Mouse (Mus musculus): ENCODE data around the gene Slc25a29. TPM values are rescaled to one million over a fixed set of nuclear protein-coding genes. Genes with fewer than 3 reads are reported as not detected.

Gene Slc25a29
- total RNA-seq, 2 experiments from 2014 or later: 0.71 to 1.8 TPM

GRCm38 (mm10) chr12:108804388-108804787 lies 31.3 kb downstream of the Slc25a29 start:
- no peak for ATAC-seq (replicated peaks; ENCODE audit: poor library complexity)

- ATAC-seq (replicated peaks; ENCODE audit: poor library complexity): no peak
Observed at GRCm38 (mm10) chr12:108801613-108802012, 34.1 kb downstream of the Slc25a29 start.

GRCm38 (mm10) chr12:108794979-108795537 lies 40.6 kb downstream of the Slc25a29 start:
- peak; percentile 13; the same call in 1 of the 2 replicates for ATAC-seq (replicated peaks; ENCODE audit: poor library complexity)

GRCm38 (mm10) chr12:108794078-108794711 lies 41.5 kb downstream of the Slc25a29 start:
- ATAC-seq (replicated peaks; ENCODE audit: poor library complexity): peak; percentile 29

- no peak for ATAC-seq (replicated peaks; ENCODE audit: poor library complexity)
Observed at GRCm38 (mm10) chr12:108793453-108793941, 42.2 kb downstream of the Slc25a29 start.

GRCm38 (mm10) chr12:108792546-108793452 lies 42.9 kb downstream of the Slc25a29 start, which contains the start of gene Yy1:
TSS of gene Yy1 (plus strand) at chr12:108792973.
- ATAC-seq (replicated peaks; ENCODE audit: poor library complexity): peak; percentile 72

GRCm38 (mm10) chr12:108792152-108792545 lies 43.5 kb downstream of the Slc25a29 start:
- ATAC-seq (replicated peaks; ENCODE audit: poor library complexity): peak; percentile 42

GRCm38 (mm10) chr12:108787329-108787728 lies 48.4 kb downstream of the Slc25a29 start:
- ATAC-seq (replicated peaks; ENCODE audit: poor library complexity): no peak

GRCm38 (mm10) chr12:108785161-108785560 lies 50.5 kb downstream of the Slc25a29 start:
- ATAC-seq (replicated peaks; ENCODE audit: poor library complexity): peak; percentile 15; the same call in 1 of the 2 replicates

- ATAC-seq (replicated peaks; ENCODE audit: poor library complexity): peak; percentile 96
Observed at GRCm38 (mm10) chr12:108780108-108780877, 55.4 kb downstream of the Slc25a29 start.

Other genes starting within 250 kb of the Slc25a29 start
- 1.2 TPM in 1 of 2 replicates, not detected in the other for gene Degs2, start 133.6 kb downstream of the Slc25a29 start, total RNA-seq (2015)
- gene Degs2, start 133.6 kb downstream of the Slc25a29 start, total RNA-seq (2017): 0.79 and 1.1 TPM in 2 replicates
- gene Yy1, start 42.9 kb downstream of the Slc25a29 start, total RNA-seq (2015): 79.4 and 90.2 TPM in 2 replicates
- 44.6 and 51.8 TPM in 2 replicates for gene Yy1, start 42.9 kb downstream of the Slc25a29 start, total RNA-seq (2017)
- gene Slc25a47, start 163 bp upstream of the Slc25a29 start, total RNA-seq (2015): 3.0 and 4.5 TPM in 2 replicates
- gene Slc25a47, start 163 bp upstream of the Slc25a29 start, total RNA-seq (2017): 5.1 and 5.4 TPM in 2 replicates
- gene Wdr25, start 57.7 kb upstream of the Slc25a29 start, total RNA-seq (2015): 2.1 and 3.0 TPM in 2 replicates
- gene Wdr25, start 57.7 kb upstream of the Slc25a29 start, total RNA-seq (2017): 3.9 and 4.7 TPM in 2 replicates
- 25.1 and 32.0 TPM in 2 replicates for gene Wars, start 58.3 kb upstream of the Slc25a29 start, total RNA-seq (2015)
- gene Wars, start 58.3 kb upstream of the Slc25a29 start, total RNA-seq (2017): 53.3 and 59.3 TPM in 2 replicates
- 0.12 and 0.39 TPM in 2 replicates for gene Begain, start 232.3 kb upstream of the Slc25a29 start, total RNA-seq (2015)
- 0.03 and 0.29 TPM in 2 replicates for gene Begain, start 232.3 kb upstream of the Slc25a29 start, total RNA-seq (2017)